Mouse (Mus musculus) cortical plate, adult 2 months (tissue): ENCODE data around the gene Bpgm.

Experiments used
- CTCF ChIP-seq: fragments of 200-500 bp; IDR thresholded peaks from 2 replicates; pipeline ENCODE4 v1.5.1; 2011; ENCODE audit warnings: mild to moderate bottlenecking, control low read depth, low read length; ENCODE audit not compliant: insufficient read depth; ENCODE audit errors: extremely low read depth
- POLR2A ChIP-seq: fragments of 200-500 bp; IDR thresholded peaks from 2 replicates; pipeline ENCODE4 v1.6.1; 2011; ENCODE audit warnings: mild to moderate bottlenecking, low read length, control low read depth; ENCODE audit not compliant: insufficient read depth; ENCODE audit errors: extremely low read depth

DNA sequence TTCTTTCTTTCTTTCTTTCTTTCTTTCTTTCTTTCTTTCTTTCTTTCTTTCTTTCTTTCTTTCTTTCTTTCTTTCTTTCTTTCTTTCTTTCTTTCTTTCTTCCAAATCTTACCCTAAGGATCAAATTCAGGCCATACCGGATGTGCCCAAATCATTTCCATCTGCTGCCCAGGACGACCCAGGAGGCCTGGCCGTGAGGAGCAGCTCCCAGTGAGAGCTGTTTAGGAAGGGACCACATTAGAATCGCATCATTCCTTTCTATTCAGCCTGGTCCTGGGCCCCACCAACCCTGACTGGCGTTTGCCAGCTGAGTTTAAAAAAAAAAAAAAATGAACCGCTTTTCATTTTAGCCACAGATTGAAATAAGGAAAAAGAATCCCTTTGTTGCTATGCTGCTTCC is 44.9 kb downstream of the Bpgm start:
- TF ChIP-seq POLR2A: no peak
- TF ChIP-seq CTCF: no peak
